In the genomic region with DNA sequence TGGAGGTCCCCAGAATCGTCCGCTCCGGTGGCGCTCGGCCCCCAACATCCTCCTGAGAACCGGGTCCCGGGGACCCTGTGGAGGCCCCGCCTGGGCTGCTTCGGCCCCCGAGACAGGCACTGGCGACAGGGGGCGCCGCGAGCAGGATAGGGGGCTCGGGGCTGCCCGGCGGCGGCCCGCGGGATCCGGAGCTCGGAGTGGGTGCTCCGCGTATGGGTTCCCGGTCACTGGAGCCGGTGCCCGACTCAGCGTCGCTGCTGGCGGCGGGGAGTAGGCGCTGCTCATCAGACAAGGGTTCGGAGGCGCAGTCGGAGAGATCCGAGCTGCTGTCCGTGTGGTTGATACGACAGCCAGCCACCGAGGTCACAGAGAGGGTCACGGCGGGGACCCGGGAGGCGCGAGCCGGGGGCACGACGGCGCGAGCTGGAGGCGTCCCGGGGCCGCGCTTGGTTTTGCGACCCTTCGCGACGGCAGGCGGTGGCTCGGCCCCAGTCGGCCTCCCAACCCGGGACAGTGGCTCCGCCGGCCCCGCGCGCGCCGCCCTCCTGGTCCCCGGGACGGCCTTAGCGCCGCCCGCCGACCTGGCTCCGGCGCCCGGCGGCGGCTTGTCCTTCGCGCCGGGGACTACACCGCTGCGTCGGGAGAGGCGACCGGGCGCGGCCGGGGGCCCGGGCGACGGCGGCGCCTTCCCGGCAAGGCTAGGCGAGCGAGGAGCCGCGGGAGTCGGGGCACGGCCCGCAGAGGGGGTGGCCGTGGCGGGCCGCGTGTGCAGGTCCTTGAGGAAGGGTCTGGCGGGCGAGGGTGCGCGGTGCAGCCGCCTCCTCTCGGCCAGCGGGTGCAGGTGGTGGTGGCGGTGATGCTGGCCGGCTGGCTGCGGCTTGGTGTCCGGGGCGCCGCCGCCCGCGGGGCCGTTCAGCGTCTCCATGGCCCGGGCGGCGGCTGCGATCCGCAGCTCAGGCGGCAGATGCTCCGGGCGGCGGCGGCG, we compare ENCODE assay signal across 9 mouse cellular contexts. TPM values are rescaled to one million over a fixed set of nuclear protein-coding genes. Genes with fewer than 3 reads are reported as not detected.
DNase-seq lines count a peak whose midpoint lies in the region; ATAC-seq and TF ChIP-seq lines count a peak whose summit lies in the region.
"Had no signal": no experiment of that assay in that cellular context is flagged by ENCODE, and none has a peak within 500 bp of the region (broad histone marks: within the 10 kb centered on the region; RNA-seq: fewer than 3 reads in every experiment).

No protein-coding gene starts in this region.

- peak overlapping the region; percentile 99 for H3K27ac ChIP-seq in cerebellum, adult 2 months (ENCODE audit: insufficient read depth, low read length)
- peak overlapping the region; percentile 96 for H3K27ac ChIP-seq in hindbrain, embryonic 14.5 days
- peak overlapping the region; percentile 74 for H3K27ac ChIP-seq in limb, embryonic 12.5 days
- peak overlapping the region; percentile 92 for H3K27ac ChIP-seq in midbrain, embryonic 15.5 days

- peak overlapping the region; percentile 99 for H3K9ac ChIP-seq in hindbrain, embryonic 14.5 days
- peak overlapping the region; percentile 86 for H3K9ac ChIP-seq in limb, embryonic 12.5 days (replicated peaks)
- peak overlapping the region; percentile 86 for H3K9ac ChIP-seq in midbrain, embryonic 15.5 days

- no peak for TF ChIP-seq CTCF in cerebellum, adult 2 months (IDR thresholded peaks at IDR 0.05; ENCODE audit: borderline replicate concordance, insufficient read depth, low read depth, low read length)
- TF ChIP-seq CTCF in brain, embryonic 14.5 days (IDR thresholded peaks at IDR 0.05; ENCODE audit: borderline replicate concordance, extremely low read depth, insufficient read depth, insufficient read length), result peak; percentile 28; the same call in 1 of the 2 replicates

- H3K4me1 ChIP-seq in cerebellum, adult 2 months (ENCODE audit: control insufficient read depth, insufficient read depth, low read length), result 0 out of 2 replicates have a peak, but pooled peaks cover 3% of the 10 kb centered on the region
- peaks cover 49% of the 10 kb centered on the region for H3K4me1 ChIP-seq in hindbrain, embryonic 14.5 days (replicated peaks; ENCODE audit: control insufficient read depth, insufficient read depth, low read length)
- H3K4me1 ChIP-seq in limb, embryonic 12.5 days (replicated peaks), result peaks cover 39% of the 10 kb centered on the region
- H3K4me1 ChIP-seq in midbrain, embryonic 15.5 days, result peaks cover 54% of the 10 kb centered on the region

- WGBS in cerebellum, adult 2 months, result under 1% methylated on average over 127 of the region's 136 CpGs
- under 1% methylated on average over 115 of the region's 136 CpGs for WGBS in hindbrain, embryonic 14.5 days
- under 1% methylated on average over 109 of the region's 136 CpGs for WGBS in limb, embryonic 12.5 days
- under 1% methylated on average over 113 of the region's 136 CpGs for WGBS in midbrain, embryonic 15.5 days

- H3K4me3 ChIP-seq in cerebellum, adult 2 months (replicated peaks; ENCODE audit: insufficient read depth, low read depth, low read length), result peak overlapping the region; percentile 92
- peak overlapping the region; percentile 98 for H3K4me3 ChIP-seq in hindbrain, embryonic 14.5 days (replicated peaks; ENCODE audit: low read length)
- peak overlapping the region; percentile 81 for H3K4me3 ChIP-seq in limb, embryonic 12.5 days (replicated peaks)
- peak overlapping the region; percentile 87 for H3K4me3 ChIP-seq in midbrain, embryonic 15.5 days

- peak; percentile 58 to 76 for DNase-seq in cerebellum, adult 2 months
- peak; percentile 53 for DNase-seq in brain, embryonic 14.5 days (ENCODE audit: low read depth)
- DNase-seq in gastrocnemius, adult 18-20 months (ENCODE audit: low spot score), result peak; percentile 36
- DNase-seq in hindbrain, embryonic 14.5 days (ENCODE audit: low spot score), result no peak
- DNase-seq in thymus, postnatal 14 days, result peak; percentile 58

- no peaks in the 10 kb centered on the region for H3K9me3 ChIP-seq in hindbrain, embryonic 14.5 days (ENCODE audit: control insufficient read depth, low read length)
- no peaks in the 10 kb centered on the region for H3K9me3 ChIP-seq in limb, embryonic 12.5 days
- H3K9me3 ChIP-seq in midbrain, embryonic 15.5 days, result no peaks in the 10 kb centered on the region

- no peak for TF ChIP-seq POLR2A in cerebellum, adult 2 months (IDR thresholded peaks at IDR 0.05; ENCODE audit: borderline replicate concordance, insufficient read depth, low read length)
- no peak for TF ChIP-seq POLR2A in brain, embryonic 14.5 days (IDR thresholded peaks at IDR 0.05; ENCODE audit: borderline replicate concordance, extremely low read depth, insufficient read depth, insufficient read length, poor library complexity, severe bottlenecking)

- peak overlapping the region; percentile 84 for H3K4me2 ChIP-seq in hindbrain, embryonic 14.5 days (replicated peaks)
- H3K4me2 ChIP-seq in limb, embryonic 12.5 days, result peak overlapping the region; percentile 94
- H3K4me2 ChIP-seq in midbrain, embryonic 15.5 days, result peak overlapping the region; percentile 89

- H3K36me3 ChIP-seq in hindbrain, embryonic 14.5 days (replicated peaks; ENCODE audit: control insufficient read depth, insufficient read depth), result no peaks in the 10 kb centered on the region
- no peaks in the 10 kb centered on the region for H3K36me3 ChIP-seq in limb, embryonic 12.5 days
- no peaks in the 10 kb centered on the region for H3K36me3 ChIP-seq in midbrain, embryonic 15.5 days (replicated peaks)

- no peaks in the 10 kb centered on the region for H3K27me3 ChIP-seq in cerebellum, adult 2 months (ENCODE audit: control insufficient read depth, insufficient read depth, low read length)
- no peaks in the 10 kb centered on the region for H3K27me3 ChIP-seq in hindbrain, embryonic 14.5 days (ENCODE audit: control insufficient read depth, insufficient read depth, low read length)
- H3K27me3 ChIP-seq in limb, embryonic 12.5 days, result peaks cover 41% of the 10 kb centered on the region
- no peaks in the 10 kb centered on the region for H3K27me3 ChIP-seq in midbrain, embryonic 15.5 days (replicated peaks)
- H3K27me3 ChIP-seq: CH12.LX had no signal

- no peak for ATAC-seq in cerebellum, adult (ENCODE audit: insufficient number of reproducible peaks, low FRiP score, low TSS enrichment)
- ATAC-seq in hindbrain, embryonic 14.5 days (ENCODE audit: low FRiP score), result peak; percentile 32
- ATAC-seq in limb, embryonic 12.5 days (ENCODE audit: insufficient number of reproducible peaks, insufficient read depth, low FRiP score, low TSS enrichment, low read depth), result peak; percentile 5; the same call in 1 of the 2 replicates
- peak; percentile 53 for ATAC-seq in midbrain, embryonic 15.5 days (replicated peaks)

RNA-seq across cellular contexts. Expression of a gene that starts 0.8 kb away (rescaled TPM):
- polyA plus RNA-seq in cerebellum, adult 2 months (2012; rRNA removed), result 106 and 115 TPM in 2 replicates
- polyA plus RNA-seq in brain, embryonic 14.5 days (2012; rRNA removed), result 18.8 and 34.8 TPM in 2 replicates
- total RNA-seq in gastrocnemius, adult 18-20 months (2021), result 1 to 10 TPM; 5.4 TPM
- polyA plus RNA-seq in hindbrain, embryonic 14.5 days (2014; fragmentation: Nextera tagmentation; extraction: Ambion mirVana), result 35.1 and 37.9 TPM in 2 replicates
- polyA plus RNA-seq in limb, embryonic 12.5 days (2016; fragmentation: Nextera tagmentation; extraction: Ambion mirVana), result 4.8 and 5.3 TPM in 2 replicates
- 35.5 and 39.0 TPM in 2 replicates for polyA plus RNA-seq in midbrain, embryonic 15.5 days (2015; fragmentation: Nextera tagmentation; extraction: Ambion mirVana)
- total RNA-seq: CH12.LX had no signal
